Mouse (Mus musculus) CH12F3 (cell line): ENCODE data around the gene Sec1.
"Not testable (repeated sequence)": the region's sequence is repeated elsewhere in the genome, so short reads cannot be mapped to it uniquely, and the experiment has no call there.

Experiments
- in situ Hi-C: fragments of 300-500 bp; cut with MboI; formaldehyde crosslinking; loops from 2 replicates; pipeline ENCODE4 v1.14.3; 2020; ENCODE audit warnings: low sequenced_read_pairs

Gene Sec1

GRCm38 (mm10) chr7:45682144-45683126, 11.8 kb downstream of the Sec1 start:
- in situ Hi-C loops: loop anchor here (10.0 kb wide), 1 partner anchor 88 kb away; no protein-coding TSS in a partner anchor

GRCm38 (mm10) chr7:45681046-45681736, 13.0 kb downstream of the Sec1 start:
- in situ Hi-C loops: loop anchor here (10.0 kb wide), 1 partner anchor 86 kb away; no protein-coding TSS in a partner anchor

- in situ Hi-C loops: loop anchor here (10.0 kb wide), 1 partner anchor 85 kb away; no protein-coding TSS in a partner anchor
These were observed 14.1 kb downstream of the Sec1 start for GRCm38 (mm10) chr7:45679966-45680621.

GRCm38 (mm10) chr7:45678513-45678912, 15.7 kb downstream of the Sec1 start:
- in situ Hi-C loops: no loop called here

DNA sequence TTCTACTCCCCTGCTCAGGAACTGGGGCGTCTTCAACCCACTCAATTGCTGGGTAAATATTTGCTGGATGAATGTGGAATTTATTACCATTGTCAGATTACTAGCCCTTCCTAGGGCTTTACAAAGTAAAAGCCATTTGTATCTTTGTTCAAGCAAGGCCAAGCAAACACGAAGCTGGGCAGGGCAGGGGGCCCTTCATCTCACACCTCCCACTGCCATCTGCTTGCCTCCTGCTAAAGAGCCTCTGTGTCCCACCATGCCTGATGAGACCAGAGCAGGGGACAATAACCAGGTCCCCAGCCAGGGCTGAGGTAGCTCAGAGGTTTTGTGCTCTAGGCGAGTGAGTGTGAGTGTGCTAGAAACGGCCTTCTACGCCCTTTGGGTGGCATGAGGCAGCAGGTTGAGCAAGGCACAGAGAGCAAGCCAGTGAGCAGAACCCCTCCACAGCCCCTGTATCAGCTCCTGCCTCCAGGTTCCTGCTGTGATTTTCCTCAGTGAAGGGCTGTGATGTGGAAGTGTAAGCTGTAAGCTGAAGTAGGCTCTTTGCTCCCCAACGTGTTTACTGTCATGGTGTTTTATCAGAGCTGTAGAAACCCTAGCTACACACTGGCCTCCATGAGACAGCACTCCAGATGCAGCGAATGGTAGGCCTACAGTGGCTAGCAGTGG, 16.4 kb downstream of the Sec1 start:
- in situ Hi-C loops: no loop called here

- in situ Hi-C loops: no loop called here
These were observed 25.3 kb downstream of the Sec1 start for GRCm38 (mm10) chr7:45668921-45669320.

DNA sequence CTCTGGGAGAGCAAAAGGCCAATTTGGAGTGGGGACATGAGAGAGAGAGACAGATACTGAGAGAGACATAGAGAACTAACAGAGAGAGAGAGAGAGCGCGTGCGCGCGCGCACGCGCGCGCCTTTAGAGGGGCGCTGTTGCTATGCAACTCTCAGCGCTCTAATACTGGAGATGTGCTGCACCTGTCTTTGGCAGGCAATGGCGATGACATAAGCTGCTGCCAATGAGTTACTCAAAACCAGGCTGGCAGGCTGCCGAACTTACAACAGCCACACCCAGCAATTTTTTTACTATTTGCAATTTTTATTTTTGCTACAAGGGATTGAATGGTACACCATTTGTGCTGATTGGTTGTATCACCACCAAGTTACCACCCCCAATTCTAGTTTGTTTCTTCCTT, 26.4 kb downstream of the Sec1 start:
- in situ Hi-C loops: no loop called here

DNA sequence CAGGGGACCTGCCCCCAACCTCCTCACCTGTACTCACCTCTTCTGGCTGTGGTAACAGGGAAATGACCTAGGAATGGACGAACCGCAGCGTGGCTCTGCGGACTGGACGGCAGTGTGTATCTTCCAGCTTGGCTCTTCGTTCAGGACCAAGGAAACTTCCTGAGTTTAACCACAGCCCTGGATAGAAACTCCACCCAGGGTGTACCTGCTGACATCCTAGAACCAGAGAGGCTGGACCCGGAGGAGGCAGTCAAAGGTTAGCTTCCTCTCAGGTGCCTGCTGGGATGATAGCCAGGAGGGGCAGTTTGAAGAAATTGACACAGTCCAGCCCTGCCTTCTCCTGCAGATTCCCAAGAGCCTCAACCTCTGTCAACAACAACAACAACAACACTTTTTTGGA, 28.0 kb downstream of the Sec1 start, which contains the start of gene Fut2:
Gene Fut2 (minus strand): TSS at position 234 of the 400 bp plus-strand sequence.
- in situ Hi-C loops: no loop called here

DNA sequence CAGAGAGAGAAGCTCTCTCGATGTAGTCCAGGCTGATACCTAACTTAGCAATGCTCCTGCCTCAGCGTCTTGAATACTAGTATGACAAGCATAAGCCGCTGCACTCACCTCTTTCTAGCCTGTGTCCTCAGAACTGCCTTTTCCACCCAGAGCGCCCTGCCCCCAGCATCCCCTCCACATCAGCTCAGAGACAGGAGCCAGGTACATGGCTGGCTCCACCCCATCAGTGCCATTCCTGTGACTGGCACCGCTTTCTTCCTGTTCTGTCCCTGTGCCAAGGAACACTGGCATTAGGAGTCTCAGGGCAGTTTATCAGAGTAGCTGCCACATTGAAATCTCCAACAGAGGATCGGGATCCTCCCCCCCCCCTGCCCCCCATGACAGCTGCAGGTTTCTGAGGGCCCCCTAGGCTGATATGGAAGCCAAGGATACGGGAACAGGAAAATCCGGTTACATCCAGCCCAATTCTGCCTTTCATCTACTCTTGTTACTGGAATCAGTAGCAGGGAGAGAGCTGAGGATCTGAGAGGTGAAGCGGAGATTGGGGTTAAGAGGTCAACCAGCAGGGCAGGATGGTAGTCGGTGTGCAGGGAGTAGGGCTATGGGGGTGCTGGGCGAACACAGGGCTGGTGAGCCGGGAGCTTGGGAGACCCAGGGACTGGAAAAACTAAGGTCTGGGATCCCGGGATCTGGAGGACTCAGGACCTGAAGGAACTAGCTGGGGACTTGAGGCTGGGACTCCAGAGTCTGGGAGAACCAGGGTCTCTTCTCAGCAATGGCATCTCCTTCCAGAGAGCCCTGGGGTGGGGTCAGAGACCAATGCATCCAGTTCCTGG, 28.7 kb downstream of the Sec1 start:
- in situ Hi-C loops: no loop called here

DNA sequence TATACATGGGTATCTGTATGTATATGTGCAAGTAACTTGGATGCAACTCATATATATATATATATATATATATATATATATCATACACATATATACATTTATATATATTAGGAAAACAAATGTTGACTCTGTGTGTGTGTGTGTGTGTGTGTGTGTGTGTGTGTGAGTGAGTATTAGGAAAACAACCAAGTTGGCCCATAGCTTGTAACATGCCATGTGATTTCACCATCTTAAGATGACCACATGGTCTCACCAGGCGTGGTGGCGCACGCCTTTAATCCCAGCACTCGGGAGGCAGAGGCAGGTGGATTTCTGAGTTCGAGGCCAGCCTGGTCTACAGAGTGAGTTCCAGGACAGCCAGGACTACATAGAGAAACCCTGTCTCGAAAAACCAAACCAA, 32.5 kb downstream of the Sec1 start:
- in situ Hi-C loops: not testable (repeated sequence)

- in situ Hi-C loops: no loop called here
These were observed 33.3 kb downstream of the Sec1 start for GRCm38 (mm10) chr7:45660746-45661478.

DNA sequence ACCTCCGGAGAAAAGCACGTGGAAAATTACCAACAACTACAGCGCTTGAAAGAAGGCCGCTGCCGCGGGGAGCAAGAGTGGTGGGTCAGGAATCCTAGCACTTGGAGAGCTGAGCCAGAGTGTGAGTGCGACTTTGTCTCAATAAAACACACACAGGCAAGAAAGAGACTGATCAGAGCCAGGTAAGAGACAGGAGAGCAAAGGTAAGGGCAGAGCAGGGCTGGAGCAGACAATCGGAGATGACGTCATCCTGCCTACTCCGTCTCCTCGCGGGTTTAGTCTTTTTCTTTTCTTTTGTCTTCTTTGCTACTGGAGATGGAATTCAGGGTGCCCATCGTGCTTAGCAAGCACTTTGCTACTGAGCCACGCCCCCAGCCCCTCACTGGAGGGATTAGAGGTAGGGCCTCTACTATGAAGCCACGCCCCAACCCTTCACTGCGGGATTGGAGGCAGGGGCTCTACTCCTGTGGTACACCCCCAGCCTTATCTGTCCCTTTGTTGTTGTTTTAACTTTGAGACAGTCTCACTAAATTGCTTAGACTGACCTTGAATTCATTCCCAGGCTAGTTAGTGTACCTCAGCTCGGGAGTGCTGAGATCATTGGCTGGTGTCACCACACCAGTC, 39.7 kb downstream of the Sec1 start:
- in situ Hi-C loops: no loop called here

DNA sequence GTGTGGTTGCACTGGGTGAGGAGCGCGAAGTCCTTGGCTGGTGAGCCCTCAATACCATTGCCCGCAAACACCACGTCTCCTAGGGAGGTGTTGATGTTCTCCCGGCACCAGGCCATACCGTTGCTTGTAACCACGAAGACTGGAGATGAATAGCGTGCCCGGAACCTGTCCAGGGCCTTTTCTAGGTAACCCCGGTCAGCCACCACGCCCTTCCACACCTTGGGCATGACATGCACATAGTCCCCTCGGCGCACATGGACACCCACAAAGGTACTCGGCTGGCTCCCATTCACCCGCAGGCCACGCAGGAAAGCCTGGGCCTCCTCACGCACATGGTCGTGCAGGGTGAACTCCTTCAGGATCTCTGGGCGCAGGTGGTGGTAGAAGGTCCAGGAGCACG, 43.7 kb downstream of the Sec1 start:
- in situ Hi-C loops: not testable (repeated sequence)

- in situ Hi-C loops: no loop called here
These were observed 44.9 kb downstream of the Sec1 start for GRCm38 (mm10) chr7:45649351-45649750.

DNA sequence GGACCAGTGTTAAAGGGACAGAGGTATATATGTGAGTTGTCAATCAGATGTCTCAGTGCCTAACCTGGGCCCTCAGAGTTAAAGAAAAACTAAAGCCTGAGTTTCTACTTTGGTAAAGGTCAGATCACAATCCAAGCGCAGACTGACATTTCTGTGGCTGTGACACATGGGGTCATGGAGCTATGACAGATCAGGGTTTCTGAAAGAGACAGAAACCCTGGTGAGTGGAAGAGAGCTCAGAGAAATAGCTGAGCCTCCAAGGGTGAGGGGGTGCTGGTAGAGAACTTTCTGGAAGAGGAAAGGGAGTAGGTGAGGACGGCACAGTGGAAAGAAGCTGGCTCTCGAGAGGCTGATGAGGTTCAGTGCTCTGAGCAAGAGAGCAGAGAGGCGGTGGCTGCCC, 47.5 kb downstream of the Sec1 start:
- in situ Hi-C loops: no loop called here

- in situ Hi-C loops: no loop called here
These were observed 48.6 kb downstream of the Sec1 start for GRCm38 (mm10) chr7:45645591-45645971.

DNA sequence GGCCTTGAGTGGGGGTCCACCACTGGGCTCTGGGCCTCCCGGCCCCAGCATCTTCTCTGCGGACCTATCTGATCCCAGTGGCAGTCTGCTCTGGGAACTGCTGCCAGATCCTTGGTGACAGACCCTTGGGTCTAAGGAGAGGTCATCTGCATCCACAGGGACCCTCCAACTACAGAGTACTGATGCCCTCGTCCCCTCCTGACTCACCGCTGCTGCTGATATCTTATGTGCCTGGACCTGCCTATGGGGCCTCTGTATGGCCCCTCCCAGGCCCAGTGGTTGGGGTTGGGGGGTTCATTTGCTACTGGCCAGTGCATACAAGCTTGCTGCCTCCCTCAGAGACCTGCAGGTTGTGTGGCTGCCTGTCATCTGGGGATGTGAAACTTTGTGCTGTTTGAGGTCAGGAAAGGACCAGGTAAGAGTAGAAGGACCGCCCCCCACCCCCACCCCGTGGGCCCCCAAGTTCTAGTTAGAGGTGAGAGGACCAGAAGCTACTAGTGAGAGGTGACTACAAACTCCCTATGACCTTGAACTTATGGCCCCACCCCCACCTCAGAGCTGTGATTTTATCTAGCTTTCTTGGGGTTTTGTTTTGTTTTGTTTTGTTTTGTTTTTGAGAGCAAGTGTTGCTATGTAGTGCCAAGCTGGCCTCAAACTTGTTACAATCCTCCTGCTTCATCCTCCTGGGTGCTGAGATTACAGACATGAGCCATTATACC, 49.2 kb downstream of the Sec1 start:
- in situ Hi-C loops: no loop called here

- in situ Hi-C loops: no loop called here
These were observed 50.0 kb downstream of the Sec1 start for GRCm38 (mm10) chr7:45644183-45644582.
